Mouse (Mus musculus): ENCODE results near the gene Snx8. TPM values are rescaled to one million over a fixed set of nuclear protein-coding genes. Genes with fewer than 3 reads are reported as not detected.

The Snx8 gene
- total and polyA plus RNA-seq, 3 experiments, result 19.7 to 30.7 TPM; not detected in 1

- Histone ChIP-seq H3K4me3 (ENCODE audit: control insufficient read depth in 1 of 2, insufficient read depth in 1 of 2, low read depth in 2 of 2, low read length in 2 of 2) (no peak overlapping the region), H3K36me3 (ENCODE audit: control insufficient read depth in 1 of 2, insufficient read depth in 2 of 2, low read length in 2 of 2) (peaks cover 0 to 16% of the 10 kb centered on the region in 2 experiments; a peak in 2 of 4 replicates), H3K9ac (ENCODE audit: control insufficient read depth, low read depth, low read length, poor library complexity, severe bottlenecking) (no peak overlapping the region), H3K4me1 (ENCODE audit: control insufficient read depth in 1 of 2, insufficient read depth in 2 of 2, low read length in 2 of 2) (peaks cover 0 to 16% of the 10 kb centered on the region in 2 experiments; a peak in 3 of 4 replicates), H3K79me2 (ENCODE audit: control insufficient read depth, insufficient read depth, low read length, poor library complexity) (peaks cover 13% of the 10 kb centered on the region), H3K27ac (ENCODE audit: control insufficient read depth, low read depth, low read length) (no peak overlapping the region), H3K27me3 (ENCODE audit: control insufficient read depth in 1 of 2, insufficient read depth in 2 of 2, low read length in 2 of 2) (no peaks in the 10 kb centered on the region), H3K9me3 (replicated peaks; ENCODE audit: insufficient read depth, low read length) (no peaks in the 10 kb centered on the region)
- no peak for TF ChIP-seq MYB (IDR thresholded peaks at IDR 0.05; ENCODE audit: low read depth, low read length)
- TF ChIP-seq CHD2 (IDR thresholded peaks at IDR 0.05; ENCODE audit: low read length), result no peak
- no peak for TF ChIP-seq MXI1 (IDR thresholded peaks at IDR 0.05; ENCODE audit: low read depth, low read length)
- TF ChIP-seq ZMIZ1 (IDR thresholded peaks at IDR 0.05; ENCODE audit: low read depth, low read length), result no peak
- no peak for TF ChIP-seq MAFK (IDR thresholded peaks at IDR 0.05; ENCODE audit: borderline replicate concordance, low read depth, low read length)
- no peak for TF ChIP-seq POLR2A (IDR thresholded peaks at IDR 0.05; ENCODE audit: control insufficient read depth in 1 of 2, insufficient read depth in 1 of 2, low read depth in 1 of 2, low read length in 2 of 2, poor library complexity in 1 of 2)
- no peak for TF ChIP-seq E2F4 (IDR thresholded peaks at IDR 0.05; ENCODE audit: borderline replicate concordance, low read depth, low read length)
- no peak for TF ChIP-seq SIN3A (IDR thresholded peaks at IDR 0.05; ENCODE audit: low read length)
- TF ChIP-seq MYC (IDR thresholded peaks at IDR 0.05; ENCODE audit: low read depth, low read length), result no peak
- TF ChIP-seq ZKSCAN1 (IDR thresholded peaks at IDR 0.05; ENCODE audit: low read depth, low read length), result no peak
- no peak for TF ChIP-seq KAT2A (conservative IDR thresholded peaks at IDR 0.05; ENCODE audit: low read depth, low read length)
- no peak for TF ChIP-seq UBTF (IDR thresholded peaks at IDR 0.05; ENCODE audit: borderline replicate concordance, insufficient read depth, low read depth, low read length)
- TF ChIP-seq TCF12 (IDR thresholded peaks at IDR 0.05; ENCODE audit: low read depth, low read length), result no peak
- no peak for TF ChIP-seq ETS1 (IDR thresholded peaks at IDR 0.05; ENCODE audit: low read depth, low read length)
- TF ChIP-seq USF2 (IDR thresholded peaks at IDR 0.05; ENCODE audit: borderline replicate concordance in 1 of 2, insufficient read depth in 1 of 2, low read depth in 1 of 2, low read length in 2 of 2), result no peak
- TF ChIP-seq JUND (IDR thresholded peaks at IDR 0.05; ENCODE audit: low read depth, low read length), result no peak
- no peak for TF ChIP-seq NRF1 (IDR thresholded peaks at IDR 0.05; ENCODE audit: insufficient read depth, low read depth, low read length, poor library complexity, severe bottlenecking)
- no peak for TF ChIP-seq GABPA (IDR thresholded peaks at IDR 0.05; ENCODE audit: low read depth, low read length)
- no peak for DNase-seq (ENCODE audit: low read depth, low spot score)
Measured at GRCm38 (mm10) chr5:140375249-140375829, 13.7 kb downstream of the Snx8 start.

DNA sequence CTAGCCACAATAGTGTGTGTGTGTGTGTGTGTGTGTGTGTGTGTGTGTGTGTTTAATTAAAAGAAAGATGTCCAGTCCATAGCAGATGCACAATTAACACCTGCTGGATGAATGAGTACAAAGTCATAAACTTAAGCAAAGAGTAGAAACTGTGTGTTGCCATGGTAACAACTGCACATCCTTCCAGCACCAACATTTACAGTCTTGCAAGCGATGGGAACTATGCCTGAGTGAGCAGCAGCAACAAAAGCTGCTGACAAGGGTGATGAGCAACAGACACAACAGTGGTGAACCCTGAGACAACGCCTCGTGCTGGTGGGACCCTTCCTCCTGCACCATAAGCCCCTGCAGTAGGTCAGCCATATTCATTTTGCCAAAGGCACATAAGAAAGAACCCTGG is 14.8 kb downstream of the Snx8 start:
- peaks cover 0 to 9% of the 10 kb centered on the region in 2 experiments; a peak in 3 of 4 replicates for H3K4me1 ChIP-seq (ENCODE audit: control insufficient read depth in 1 of 2, insufficient read depth in 2 of 2, low read length in 2 of 2)
- TF ChIP-seq MYB (IDR thresholded peaks at IDR 0.05; ENCODE audit: low read depth, low read length) (no peak), POLR2AphosphoS2 (IDR thresholded peaks at IDR 0.05; ENCODE audit: low read length) (no peak), TAL1 (IDR thresholded peaks at IDR 0.05; ENCODE audit: low read length) (no peak), ELF1 (IDR thresholded peaks at IDR 0.05; ENCODE audit: low read depth, low read length) (no peak), USF1 (IDR thresholded peaks at IDR 0.05; ENCODE audit: low read depth, low read length) (no peak), SIN3A (IDR thresholded peaks at IDR 0.05; ENCODE audit: low read length) (no peak), CHD2 (IDR thresholded peaks at IDR 0.05; ENCODE audit: low read length) (no peak), ZMIZ1 (IDR thresholded peaks at IDR 0.05; ENCODE audit: low read depth, low read length) (no peak), MAX (IDR thresholded peaks at IDR 0.05; ENCODE audit: low read length) (no peak), MAZ (IDR thresholded peaks at IDR 0.05; ENCODE audit: low read depth, low read length) (no peak), MAFK (IDR thresholded peaks at IDR 0.05; ENCODE audit: borderline replicate concordance, low read depth, low read length) (no peak), ZKSCAN1 (IDR thresholded peaks at IDR 0.05; ENCODE audit: low read depth, low read length) (no peak), POLR2A (IDR thresholded peaks at IDR 0.05; ENCODE audit: control insufficient read depth in 1 of 2, insufficient read depth in 1 of 2, low read depth in 1 of 2, low read length in 2 of 2, poor library complexity in 1 of 2) (no peak), CTCF (IDR thresholded peaks at IDR 0.05 in 2 of 3, conservative IDR thresholded peaks at IDR 0.05 in 1 of 3; ENCODE audit: control insufficient read depth in 1 of 3, insufficient read depth in 1 of 3, low read depth in 2 of 3, low read length in 3 of 3, poor library complexity in 1 of 3, severe bottlenecking in 1 of 3) (no peak), ZC3H11A (IDR thresholded peaks at IDR 0.05; ENCODE audit: low read depth, low read length) (no peak), ZNF384 (IDR thresholded peaks at IDR 0.05; ENCODE audit: low read depth, low read length) (no peak), TCF12 (IDR thresholded peaks at IDR 0.05; ENCODE audit: low read depth, low read length) (no peak)

More for the DNA sequence above, 14.8 kb downstream of the Snx8 start:
- Histone ChIP-seq H3K4me3 (ENCODE audit: control insufficient read depth in 1 of 2, insufficient read depth in 1 of 2, low read depth in 2 of 2, low read length in 2 of 2) (no peak overlapping the region), H3K9ac (ENCODE audit: control insufficient read depth, low read depth, low read length, poor library complexity, severe bottlenecking) (no peak overlapping the region), H3K27me3 (ENCODE audit: control insufficient read depth in 1 of 2, insufficient read depth in 2 of 2, low read length in 2 of 2) (no peaks in the 10 kb centered on the region), H3K79me2 (ENCODE audit: control insufficient read depth, insufficient read depth, low read length, poor library complexity) (peaks cover 13% of the 10 kb centered on the region), H3K36me3 (ENCODE audit: control insufficient read depth in 1 of 2, insufficient read depth in 2 of 2, low read length in 2 of 2) (peaks cover 0 to 10% of the 10 kb centered on the region in 2 experiments; a peak in 2 of 4 replicates), H3K27ac (ENCODE audit: control insufficient read depth, low read depth, low read length) (no peak overlapping the region), H3K9me3 (replicated peaks; ENCODE audit: insufficient read depth, low read length) (no peaks in the 10 kb centered on the region)
- no peak for DNase-seq (ENCODE audit: low read depth, low spot score)
